Mouse (Mus musculus): ENCODE measurements around the gene Psmc1.

DNA sequence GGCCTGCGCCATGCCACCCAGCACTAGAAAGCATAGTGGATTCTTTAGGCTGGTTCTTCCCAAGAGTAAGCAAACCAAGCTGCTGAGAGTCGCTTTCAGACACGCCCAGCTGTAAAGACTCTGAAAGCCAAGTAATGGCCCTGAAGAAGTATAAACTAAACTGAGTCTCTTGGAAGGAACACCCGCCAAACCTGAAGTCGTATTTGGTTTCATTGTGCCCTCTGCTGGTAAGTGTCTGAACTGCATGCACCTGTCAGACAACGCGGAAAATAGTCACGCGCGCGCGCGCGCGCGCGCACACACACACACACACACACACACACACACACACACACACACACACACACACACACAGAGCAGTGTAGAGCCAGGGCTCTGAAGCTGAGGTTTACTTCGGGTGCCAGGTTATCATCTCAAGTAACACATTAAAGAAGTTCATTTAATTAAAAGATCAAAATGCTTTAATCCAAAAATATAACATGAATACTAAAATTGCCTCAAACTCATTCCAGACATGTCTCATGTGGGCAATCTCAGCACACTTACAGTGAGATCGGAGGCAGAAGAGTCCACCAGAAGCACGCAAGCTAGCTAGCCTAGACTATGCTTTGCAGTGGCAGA lies 3.6 kb upstream of the Psmc1 start:
- TF ChIP-seq EP300 (IDR thresholded peaks at IDR 0.05; ENCODE audit: low read depth) (no peak), CTCF (IDR thresholded peaks at IDR 0.05; ENCODE audit: low read depth) (peak; percentile 86)
